Mouse (Mus musculus) mesoderm, embryonic 11.5 days (tissue): ENCODE measurements around the gene Evx1.
"Not testable (repeated sequence)": the region's sequence is repeated elsewhere in the genome, so short reads cannot be mapped to it uniquely, and the experiment has no call there.

Source experiments
- DNase-seq: peaks from one replicate; pipeline ENCODE4 v3.0.0-alpha.2; 2012; ENCODE audit warnings: low read depth, low spot score

Gene Evx1

GRCm38 (mm10) chr6:52321826-52322315, 8.6 kb downstream of the Evx1 start:
- no peak for DNase-seq

- DNase-seq, result no peak
Measured at GRCm38 (mm10) chr6:52322721-52323215, 9.5 kb downstream of the Evx1 start.

GRCm38 (mm10) chr6:52323292-52323691, 10.0 kb downstream of the Evx1 start:
- no peak for DNase-seq

GRCm38 (mm10) chr6:52324061-52324460, 10.8 kb downstream of the Evx1 start:
- DNase-seq, result no peak

GRCm38 (mm10) chr6:52346816-52347215, 33.5 kb downstream of the Evx1 start:
- DNase-seq, result not testable (repeated sequence)

GRCm38 (mm10) chr6:52366021-52366420, 52.7 kb downstream of the Evx1 start:
- DNase-seq, result no peak

GRCm38 (mm10) chr6:52366533-52366932, 53.2 kb downstream of the Evx1 start:
- peak; percentile 34 for DNase-seq

- no peak for DNase-seq
Measured at GRCm38 (mm10) chr6:52367067-52367466, 53.8 kb downstream of the Evx1 start.
